Mouse (Mus musculus): ENCODE measurements around the gene Llgl1. TPM values are rescaled to one million over a fixed set of nuclear protein-coding genes. Genes with fewer than 3 reads are reported as not detected.
A peak's percentile ranks its signal among the peaks of the same experiment; 100 is the strongest.

Gene Llgl1
- 123 and 152 TPM in 2 replicates for polyA plus RNA-seq (2012; rRNA removed)

- peak; percentile 98 for DNase-seq (ENCODE audit: low read depth)
Measured at GRCm38 (mm10) chr11:60699524-60700075, at the start of gene Llgl1. Gene Llgl1, plus strand, starts transcription at chr11:60699723.

GRCm38 (mm10) chr11:60696165-60696564 is 3.4 kb upstream of the Llgl1 start:
- TF ChIP-seq POLR2A (IDR thresholded peaks at IDR 0.05; ENCODE audit: borderline replicate concordance, extremely low read depth, insufficient read depth, insufficient read length, poor library complexity, severe bottlenecking) = no peak
- no peak for TF ChIP-seq CTCF (IDR thresholded peaks at IDR 0.05; ENCODE audit: borderline replicate concordance, extremely low read depth, insufficient read depth, insufficient read length)
- no peak for DNase-seq (ENCODE audit: low read depth)

More at GRCm38 (mm10) chr11:60699524-60700075, at the start of gene Llgl1:
- no peak for TF ChIP-seq CTCF (IDR thresholded peaks at IDR 0.05; ENCODE audit: borderline replicate concordance, extremely low read depth, insufficient read depth, insufficient read length)
- peak; percentile 84 for TF ChIP-seq POLR2A (IDR thresholded peaks at IDR 0.05; ENCODE audit: borderline replicate concordance, extremely low read depth, insufficient read depth, insufficient read length, poor library complexity, severe bottlenecking)

- TF ChIP-seq CTCF (IDR thresholded peaks at IDR 0.05; ENCODE audit: borderline replicate concordance, extremely low read depth, insufficient read depth, insufficient read length) (0 out of 2 replicates have a peak, but pooled peaks have one; percentile 30), POLR2A (IDR thresholded peaks at IDR 0.05; ENCODE audit: borderline replicate concordance, extremely low read depth, insufficient read depth, insufficient read length, poor library complexity, severe bottlenecking) (no peak)
- DNase-seq (ENCODE audit: low read depth) = peak; percentile 57
Measured at GRCm38 (mm10) chr11:60697561-60697960, 2.0 kb upstream of the Llgl1 start.

DNA sequence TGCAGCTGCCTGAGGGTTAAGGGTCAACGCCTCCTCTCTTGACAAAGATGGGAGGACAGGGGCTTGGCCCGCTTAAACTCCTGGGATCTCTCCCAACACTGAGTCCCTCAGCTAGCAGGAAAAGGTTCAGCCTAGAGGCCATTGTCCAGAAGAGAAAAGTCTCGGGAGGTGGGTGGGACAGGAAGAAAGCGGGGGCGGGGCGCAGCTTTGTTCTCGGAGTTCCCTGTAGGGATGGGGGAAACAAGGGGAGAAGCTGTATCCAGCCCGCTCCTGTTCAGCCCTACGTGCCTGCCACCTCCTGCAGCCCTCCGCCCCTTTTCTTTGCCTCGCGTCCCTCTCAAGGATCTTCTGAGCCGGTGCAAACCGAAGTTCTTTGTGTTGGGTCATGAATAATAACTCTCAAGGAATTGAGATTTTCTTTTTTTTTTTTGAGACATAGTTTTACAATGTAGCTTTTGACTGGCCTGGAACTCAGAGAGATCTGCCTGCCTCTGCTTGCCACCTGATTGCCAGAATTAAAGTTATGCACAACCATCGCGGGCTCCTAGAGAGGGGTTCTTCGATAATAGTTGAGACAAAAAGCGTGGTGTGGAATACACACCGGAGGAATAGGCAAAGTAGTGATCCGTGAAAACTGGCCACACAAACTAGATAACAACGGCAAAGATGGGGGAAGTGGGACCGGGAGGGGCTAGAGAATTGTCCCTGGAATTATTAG is 558 bp upstream of the Llgl1 start:
- DNase-seq (ENCODE audit: low read depth) = peak; percentile 85
- TF ChIP-seq CTCF (IDR thresholded peaks at IDR 0.05; ENCODE audit: borderline replicate concordance, extremely low read depth, insufficient read depth, insufficient read length) (no peak), POLR2A (IDR thresholded peaks at IDR 0.05; ENCODE audit: borderline replicate concordance, extremely low read depth, insufficient read depth, insufficient read length, poor library complexity, severe bottlenecking) (peak; percentile 38; the same call in 1 of the 2 replicates)

- DNase-seq (ENCODE audit: low read depth) = no peak
- TF ChIP-seq POLR2A (IDR thresholded peaks at IDR 0.05; ENCODE audit: borderline replicate concordance, extremely low read depth, insufficient read depth, insufficient read length, poor library complexity, severe bottlenecking) (no peak), CTCF (IDR thresholded peaks at IDR 0.05; ENCODE audit: borderline replicate concordance, extremely low read depth, insufficient read depth, insufficient read length) (no peak)
Measured at GRCm38 (mm10) chr11:60700320-60701185, 1.0 kb downstream of the Llgl1 start.

DNA sequence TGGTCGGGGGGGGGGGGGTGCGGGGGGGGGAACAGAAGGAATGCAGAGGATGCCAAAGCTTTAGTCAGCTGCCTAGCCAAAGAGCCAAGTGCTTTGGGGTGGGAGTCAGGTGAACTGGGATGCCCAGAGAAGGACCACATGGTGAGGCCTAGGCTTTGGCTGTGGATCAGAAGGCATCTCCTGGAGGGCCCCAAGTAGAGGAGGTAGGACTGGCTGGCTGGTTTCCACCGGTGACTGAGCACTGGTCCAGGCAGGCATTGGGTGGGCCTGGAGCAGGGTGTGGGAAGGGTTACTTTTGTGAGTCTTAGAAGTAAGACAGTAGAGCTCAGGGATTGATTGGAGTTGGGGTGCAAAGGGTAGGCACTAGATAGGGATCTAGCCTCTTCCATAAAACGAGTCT is 2.1 kb downstream of the Llgl1 start:
- no peak for DNase-seq (ENCODE audit: low read depth)
- TF ChIP-seq POLR2A (IDR thresholded peaks at IDR 0.05; ENCODE audit: borderline replicate concordance, extremely low read depth, insufficient read depth, insufficient read length, poor library complexity, severe bottlenecking) = no peak
- TF ChIP-seq CTCF (IDR thresholded peaks at IDR 0.05; ENCODE audit: borderline replicate concordance, extremely low read depth, insufficient read depth, insufficient read length) = no peak

GRCm38 (mm10) chr11:60703131-60703530 is 3.6 kb downstream of the Llgl1 start:
- TF ChIP-seq POLR2A (IDR thresholded peaks at IDR 0.05; ENCODE audit: borderline replicate concordance, extremely low read depth, insufficient read depth, insufficient read length, poor library complexity, severe bottlenecking) = no peak
- TF ChIP-seq CTCF (IDR thresholded peaks at IDR 0.05; ENCODE audit: borderline replicate concordance, extremely low read depth, insufficient read depth, insufficient read length) = peak; percentile 75
- peak; percentile 84 for DNase-seq (ENCODE audit: low read depth)

- TF ChIP-seq CTCF (IDR thresholded peaks at IDR 0.05; ENCODE audit: borderline replicate concordance, extremely low read depth, insufficient read depth, insufficient read length) (no peak), POLR2A (IDR thresholded peaks at IDR 0.05; ENCODE audit: borderline replicate concordance, extremely low read depth, insufficient read depth, insufficient read length, poor library complexity, severe bottlenecking) (no peak)
- DNase-seq (ENCODE audit: low read depth) = no peak
Measured at GRCm38 (mm10) chr11:60704023-60704880, 4.7 kb downstream of the Llgl1 start.

DNA sequence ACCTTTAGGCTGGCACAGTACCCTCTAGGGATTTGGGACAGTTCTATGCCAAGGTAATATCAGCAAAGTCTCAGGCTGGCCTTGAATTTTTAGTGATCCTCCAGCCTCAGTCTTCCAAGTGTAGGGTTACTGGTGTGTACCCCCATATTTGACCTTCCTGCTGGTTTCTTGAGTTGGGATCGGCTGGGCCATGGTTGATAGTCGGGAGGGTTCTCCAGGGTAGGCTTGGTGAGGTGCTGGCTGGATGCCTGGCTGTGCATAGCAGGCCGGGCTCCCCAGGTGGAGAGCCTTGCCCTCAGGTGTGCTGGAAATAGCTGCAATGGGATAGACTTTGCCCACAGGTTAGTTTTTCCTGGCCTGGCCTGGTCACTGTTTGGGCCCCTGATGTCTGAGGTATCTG is 5.7 kb downstream of the Llgl1 start:
- DNase-seq (ENCODE audit: low read depth) = no peak
- TF ChIP-seq POLR2A (IDR thresholded peaks at IDR 0.05; ENCODE audit: borderline replicate concordance, extremely low read depth, insufficient read depth, insufficient read length, poor library complexity, severe bottlenecking) (no peak), CTCF (IDR thresholded peaks at IDR 0.05; ENCODE audit: borderline replicate concordance, extremely low read depth, insufficient read depth, insufficient read length) (no peak)

DNA sequence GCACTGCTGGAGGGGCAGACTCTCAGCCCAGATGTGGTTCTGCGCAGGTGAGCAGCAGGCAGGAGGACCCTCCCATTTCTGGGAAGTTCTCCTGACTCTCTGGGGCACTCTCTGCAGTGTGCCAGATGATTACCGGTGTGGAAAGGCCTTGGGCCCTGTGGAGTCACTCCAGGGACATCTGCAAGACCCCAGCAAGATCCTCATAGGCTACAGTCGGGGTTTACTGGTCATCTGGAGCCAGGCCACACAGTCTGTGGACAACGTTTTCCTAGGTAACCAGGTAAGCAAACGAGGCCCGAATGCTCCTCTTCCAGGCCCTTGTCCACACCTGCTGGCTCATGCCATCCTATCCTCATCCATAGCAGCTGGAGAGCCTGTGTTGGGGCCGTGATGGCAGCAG is 6.6 kb downstream of the Llgl1 start:
- DNase-seq (ENCODE audit: low read depth) = no peak
- TF ChIP-seq POLR2A (IDR thresholded peaks at IDR 0.05; ENCODE audit: borderline replicate concordance, extremely low read depth, insufficient read depth, insufficient read length, poor library complexity, severe bottlenecking) (no peak), CTCF (IDR thresholded peaks at IDR 0.05; ENCODE audit: borderline replicate concordance, extremely low read depth, insufficient read depth, insufficient read length) (no peak)
